Mouse (Mus musculus) bone marrow, adult 2 months (tissue): Measurements from ENCODE around the gene Slc27a1.

Experiments
- CTCF ChIP-seq: fragments of 200-500 bp; IDR thresholded peaks from 2 replicates; pipeline ENCODE4 v1.5.1; 2011; ENCODE audit warnings: low read length, control low read depth; ENCODE audit not compliant: control insufficient read depth, insufficient read depth
- POLR2A ChIP-seq: fragments of 200-500 bp; IDR thresholded peaks from 2 replicates; pipeline ENCODE4 v1.6.1; 2011; ENCODE audit warnings: low read depth, mild to moderate bottlenecking, control low read depth, low read length, borderline replicate concordance; ENCODE audit not compliant: control insufficient read depth

- TF ChIP-seq CTCF (no peak), POLR2A (no peak)
Observed at GRCm38 (mm10) chr8:71593556-71594323, 25.1 kb downstream of the Slc27a1 start.
